Mouse (Mus musculus): ENCODE data around the gene Abr.

DNA sequence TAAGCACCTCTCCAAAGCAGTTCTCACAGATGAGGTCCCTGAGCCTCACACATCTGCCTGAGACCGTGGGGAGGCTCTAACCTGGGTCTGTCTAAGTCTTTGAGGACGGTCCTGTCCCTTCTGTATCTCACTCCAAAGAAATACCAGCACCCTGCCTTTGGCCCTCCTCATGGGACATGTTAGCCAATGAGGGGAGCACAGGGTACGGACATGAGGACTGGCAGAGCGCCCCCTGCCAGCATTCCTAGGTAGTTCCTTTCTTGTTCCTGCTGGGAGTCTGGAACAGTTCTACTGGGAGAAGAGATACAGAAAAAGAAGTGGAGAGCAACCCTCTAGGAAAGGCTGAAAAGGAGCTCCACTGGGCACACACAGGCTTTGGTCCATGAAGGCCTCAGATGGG is 111.1 kb downstream of the Abr start:
- TF ChIP-seq POLR2A (IDR thresholded peaks at IDR 0.05; ENCODE audit: borderline replicate concordance, extremely low read depth, insufficient read depth, insufficient read length, poor library complexity, severe bottlenecking) (no peak), CTCF (IDR thresholded peaks at IDR 0.05; ENCODE audit: borderline replicate concordance, extremely low read depth, insufficient read depth, insufficient read length) (peak; percentile 38; the same call in 1 of the 2 replicates)

All from brain, embryonic 14.5 days (tissue).